10 mouse cellular contexts compared by ENCODE assay signal in genomic region chr6:86496585-86496984, GRCm38 (mm10). TPM values are rescaled to one million over a fixed set of nuclear protein-coding genes. Genes with fewer than 3 reads are reported as not detected.
A peak's percentile ranks its signal among the peaks of the same experiment; 100 is the strongest.
DNase-seq lines count a peak whose midpoint lies in the region; ATAC-seq and TF ChIP-seq lines count a peak whose summit lies in the region.
"Had no signal": no experiment of that assay in that cellular context is flagged by ENCODE, and none has a peak within 500 bp of the region (broad histone marks: within the 10 kb centered on the region; RNA-seq: fewer than 3 reads in every experiment).

No protein-coding gene starts in this region.

- TF ChIP-seq CTCF in midbrain, postnatal 0 days (IDR thresholded peaks at IDR 0.05), result no peak
- no peak for TF ChIP-seq CTCF in intestine, postnatal 0 days (IDR thresholded peaks at IDR 0.05; ENCODE audit: low read depth)

- 0 out of 2 replicates have a peak overlapping the region, but pooled peaks have one; percentile 70 for H3K9ac ChIP-seq in heart, embryonic 14.5 days (ENCODE audit: low read length)
- H3K9ac ChIP-seq in midbrain, embryonic 11.5 days (ENCODE audit: low read length), result no peak overlapping the region
- H3K9ac ChIP-seq in midbrain, postnatal 0 days (replicated peaks; ENCODE audit: low read length, poor library complexity, severe bottlenecking), result no peak overlapping the region
- no peak overlapping the region for H3K9ac ChIP-seq in intestine, postnatal 0 days (ENCODE audit: low read depth, low read length)
- peak overlapping the region; percentile 71; the same call in 1 of the 2 replicates for H3K9ac ChIP-seq in stomach, embryonic 16.5 days (ENCODE audit: low read length)

- no peaks in the 10 kb centered on the region for H3K36me3 ChIP-seq in heart, embryonic 14.5 days (ENCODE audit: control insufficient read depth, insufficient read depth, low read length)
- no peaks in the 10 kb centered on the region for H3K36me3 ChIP-seq in midbrain, embryonic 11.5 days (ENCODE audit: control insufficient read depth, insufficient read depth, low read length)
- no peaks in the 10 kb centered on the region for H3K36me3 ChIP-seq in midbrain, postnatal 0 days (ENCODE audit: insufficient read depth, low read length)
- H3K36me3 ChIP-seq in intestine, postnatal 0 days (ENCODE audit: control insufficient read depth, insufficient read depth), result no peaks in the 10 kb centered on the region
- no peaks in the 10 kb centered on the region for H3K36me3 ChIP-seq in stomach, embryonic 16.5 days (ENCODE audit: control insufficient read depth, insufficient read depth, low read length)

- 77% methylated on average over 5 of the region's 5 CpGs for WGBS in heart, embryonic 14.5 days
- 77% methylated on average over 5 of the region's 5 CpGs for WGBS in midbrain, embryonic 11.5 days
- WGBS in midbrain, postnatal 0 days, result 72% methylated on average over 5 of the region's 5 CpGs
- 65% methylated on average over 5 of the region's 5 CpGs for WGBS in intestine, postnatal 0 days
- 61% methylated on average over 5 of the region's 5 CpGs for WGBS in stomach, embryonic 16.5 days

- H3K9me3 ChIP-seq in heart, embryonic 14.5 days (ENCODE audit: control insufficient read depth, low read length), result no peaks in the 10 kb centered on the region
- H3K9me3 ChIP-seq in midbrain, embryonic 11.5 days (ENCODE audit: control insufficient read depth, low read length), result no peaks in the 10 kb centered on the region
- H3K9me3 ChIP-seq in midbrain, postnatal 0 days (ENCODE audit: low read length), result no peaks in the 10 kb centered on the region
- no peaks in the 10 kb centered on the region for H3K9me3 ChIP-seq in intestine, postnatal 0 days (ENCODE audit: control insufficient read depth)
- H3K9me3 ChIP-seq in stomach, embryonic 16.5 days (replicated peaks; ENCODE audit: control insufficient read depth, low read length), result no peaks in the 10 kb centered on the region

- peaks cover 13 to 16% of the 10 kb centered on the region in 2 experiments for H3K4me1 ChIP-seq in heart, embryonic 14.5 days (ENCODE audit: control insufficient read depth in 2 of 2, insufficient read depth in 2 of 2, low read length in 2 of 2)
- no peaks in the 10 kb centered on the region for H3K4me1 ChIP-seq in midbrain, embryonic 11.5 days (ENCODE audit: control insufficient read depth, insufficient read depth, low read length)
- H3K4me1 ChIP-seq in midbrain, postnatal 0 days (ENCODE audit: insufficient read depth, low read length), result no peaks in the 10 kb centered on the region
- peaks cover 10% of the 10 kb centered on the region; the same call in 1 of the 2 replicates for H3K4me1 ChIP-seq in intestine, postnatal 0 days (replicated peaks; ENCODE audit: control insufficient read depth, insufficient read depth, low read length)
- H3K4me1 ChIP-seq in stomach, embryonic 16.5 days (ENCODE audit: control insufficient read depth, insufficient read depth, low read length), result peaks cover 23% of the 10 kb centered on the region

- H3K27ac ChIP-seq in heart, embryonic 14.5 days (replicated peaks in 1 of 2; ENCODE audit: control insufficient read depth in 1 of 2, insufficient read depth in 1 of 2, low read depth in 2 of 2, low read length in 2 of 2), result peak overlapping the region; percentile 76 to 77; a peak in 2 of 4 replicates
- H3K27ac ChIP-seq in midbrain, embryonic 11.5 days (ENCODE audit: low read depth, low read length), result no peak overlapping the region
- H3K27ac ChIP-seq in midbrain, postnatal 0 days (ENCODE audit: low read depth, low read length), result no peak overlapping the region
- H3K27ac ChIP-seq in intestine, postnatal 0 days (ENCODE audit: low read depth, low read length), result peak overlapping the region; percentile 80; the same call in 1 of the 2 replicates
- H3K27ac ChIP-seq in stomach, embryonic 16.5 days (ENCODE audit: low read length), result peak overlapping the region; percentile 77

- intact Hi-C loops in heart, postnatal 25 days (cut with DNase I), result no loop called here

- no peaks in the 10 kb centered on the region for H3K27me3 ChIP-seq in heart, embryonic 14.5 days (ENCODE audit: control insufficient read depth, insufficient read depth, low read length)
- H3K27me3 ChIP-seq in midbrain, embryonic 11.5 days (ENCODE audit: control insufficient read depth, insufficient read depth, low read length), result no peaks in the 10 kb centered on the region
- H3K27me3 ChIP-seq in midbrain, postnatal 0 days (ENCODE audit: insufficient read depth, low read length), result no peaks in the 10 kb centered on the region
- no peaks in the 10 kb centered on the region for H3K27me3 ChIP-seq in intestine, postnatal 0 days (replicated peaks; ENCODE audit: control insufficient read depth, insufficient read depth, low read length)
- H3K27me3 ChIP-seq in stomach, embryonic 16.5 days (ENCODE audit: control insufficient read depth, insufficient read depth, low read length), result no peaks in the 10 kb centered on the region
- H3K27me3 ChIP-seq: CH12.LX had no signal

- peak overlapping the region; percentile 36; a peak in 3 of 4 replicates for H3K4me3 ChIP-seq in heart, embryonic 14.5 days (ENCODE audit: control insufficient read depth in 1 of 2, insufficient read depth in 1 of 2, low read depth in 1 of 2, low read length in 2 of 2)
- H3K4me3 ChIP-seq in midbrain, embryonic 11.5 days (ENCODE audit: low read depth, low read length), result no peak overlapping the region
- H3K4me3 ChIP-seq in midbrain, postnatal 0 days (ENCODE audit: low read depth, low read length), result no peak overlapping the region
- 0 out of 2 replicates have a peak overlapping the region, but pooled peaks have one; percentile 29 for H3K4me3 ChIP-seq in intestine, postnatal 0 days (ENCODE audit: low read depth, low read length)
- peak overlapping the region; percentile 42; the same call in 1 of the 2 replicates for H3K4me3 ChIP-seq in stomach, embryonic 16.5 days (replicated peaks; ENCODE audit: low read length)

- no peak for ATAC-seq in heart, embryonic 14.5 days (ENCODE audit: insufficient number of reproducible peaks, insufficient read depth, low FRiP score, low read depth)
- ATAC-seq in midbrain, embryonic 11.5 days (ENCODE audit: low FRiP score), result no peak
- ATAC-seq in midbrain, postnatal 0 days (ENCODE audit: low FRiP score), result no peak
- ATAC-seq in intestine, postnatal 0 days, result no peak
- no peak for ATAC-seq in stomach, embryonic 16.5 days (ENCODE audit: insufficient read depth, low FRiP score)

- peak overlapping the region; percentile 64 for H3K4me2 ChIP-seq in heart, embryonic 14.5 days (ENCODE audit: low read length)
- no peak overlapping the region for H3K4me2 ChIP-seq in midbrain, embryonic 11.5 days
- no peak overlapping the region for H3K4me2 ChIP-seq in midbrain, postnatal 0 days (ENCODE audit: low read depth, low read length, poor library complexity, severe bottlenecking)
- H3K4me2 ChIP-seq in intestine, postnatal 0 days (replicated peaks; ENCODE audit: low read depth), result peak overlapping the region; percentile 56
- H3K4me2 ChIP-seq in stomach, embryonic 16.5 days (ENCODE audit: low read depth, low read length), result peak overlapping the region; percentile 45

- no peak for DNase-seq in heart, postnatal 25 days (ENCODE audit: low spot score)
- DNase-seq in midbrain, embryonic 11.5 days (ENCODE audit: low spot score, missing footprints), result peak; percentile 49
- no peak for DNase-seq in midbrain, postnatal 0 days (ENCODE audit: low spot score)
- no peak for DNase-seq in layer of hippocampus, adult 11-12 months (ENCODE audit: low spot score)
- no peak for DNase-seq in spleen, postnatal 4 days (ENCODE audit: low spot score in 2 of 2)
- DNase-seq: midbrain, embryonic 14.5 days had no signal

RNA-seq across cellular contexts. Expression of gene Pcbp1, which starts 29.5 kb away (rescaled TPM):
- polyA plus RNA-seq in heart, embryonic 14.5 days (2014; fragmentation: Nextera tagmentation; extraction: Ambion mirVana), result 297 and 312 TPM in 2 replicates
- 100 to 1,000 TPM; 153 to 166 TPM for total RNA-seq in heart, postnatal 25 days (2021)
- 418 and 497 TPM in 2 replicates for polyA plus RNA-seq in midbrain, embryonic 11.5 days (2014; fragmentation: Nextera tagmentation; extraction: Ambion mirVana)
- 51.7 and 72.8 TPM in 2 replicates for total RNA-seq in midbrain, postnatal 0 days (2014; rRNA removed)
- 264 and 292 TPM in 2 replicates for polyA plus RNA-seq in midbrain, postnatal 0 days (2015; fragmentation: Nextera tagmentation; extraction: Ambion mirVana)
- 326 and 327 TPM in 2 replicates for polyA plus RNA-seq in intestine, postnatal 0 days (2015; fragmentation: Nextera tagmentation; extraction: Ambion mirVana)
- polyA plus RNA-seq in stomach, embryonic 16.5 days (2015; fragmentation: Nextera tagmentation; extraction: Ambion mirVana), result 177 and 197 TPM in 2 replicates

RNA-seq across cellular contexts. Expression of gene C87436, which starts 58.4 kb away (rescaled TPM):
- polyA plus RNA-seq in heart, embryonic 14.5 days (2014; fragmentation: Nextera tagmentation; extraction: Ambion mirVana), result 17.1 and 20.0 TPM in 2 replicates
- 10 to 100 TPM in 1 of 2 experiments, 1 to 10 TPM in 1; 9.1 to 12.4 TPM for total RNA-seq in heart, postnatal 25 days (2021)
- 23.6 and 26.4 TPM in 2 replicates for polyA plus RNA-seq in midbrain, embryonic 11.5 days (2014; fragmentation: Nextera tagmentation; extraction: Ambion mirVana)
- total RNA-seq in midbrain, postnatal 0 days (2014; rRNA removed), result 13.9 and 20.1 TPM in 2 replicates
- 16.3 and 19.9 TPM in 2 replicates for polyA plus RNA-seq in midbrain, postnatal 0 days (2015; fragmentation: Nextera tagmentation; extraction: Ambion mirVana)
- polyA plus RNA-seq in intestine, postnatal 0 days (2015; fragmentation: Nextera tagmentation; extraction: Ambion mirVana), result 12.4 and 12.8 TPM in 2 replicates
- 23.0 and 23.4 TPM in 2 replicates for polyA plus RNA-seq in stomach, embryonic 16.5 days (2015; fragmentation: Nextera tagmentation; extraction: Ambion mirVana)

Comparison
In these comparisons a context has a peak if more than half of its experiments do, and no peak if none do; other contexts are left out.
1. H3K27ac ChIP-seq: peak in heart, embryonic 14.5 days (2 of 2), intestine, postnatal 0 days (single experiment) and stomach, embryonic 16.5 days (single experiment); none in midbrain, embryonic 11.5 days (single experiment) and midbrain, postnatal 0 days (single experiment).
2. H3K4me2 ChIP-seq: peak in heart, embryonic 14.5 days (single experiment), intestine, postnatal 0 days (single experiment) and stomach, embryonic 16.5 days (single experiment); none in midbrain, embryonic 11.5 days (single experiment) and midbrain, postnatal 0 days (single experiment).
3. H3K4me3 ChIP-seq: peak in heart, embryonic 14.5 days (2 of 2), intestine, postnatal 0 days (single experiment) and stomach, embryonic 16.5 days (single experiment); none in midbrain, embryonic 11.5 days (single experiment) and midbrain, postnatal 0 days (single experiment).
4. H3K9ac ChIP-seq: peak in heart, embryonic 14.5 days (single experiment) and stomach, embryonic 16.5 days (single experiment); none in midbrain, embryonic 11.5 days (single experiment), midbrain, postnatal 0 days (single experiment) and intestine, postnatal 0 days (single experiment).